Mouse (Mus musculus): Measurements from ENCODE around the gene Lsm11. TPM values are rescaled to one million over a fixed set of nuclear protein-coding genes. Genes with fewer than 3 reads are reported as not detected.

Lsm11 gene
- polyA plus RNA-seq, 1 experiment from 2014 or later, result 3.5 TPM

DNA sequence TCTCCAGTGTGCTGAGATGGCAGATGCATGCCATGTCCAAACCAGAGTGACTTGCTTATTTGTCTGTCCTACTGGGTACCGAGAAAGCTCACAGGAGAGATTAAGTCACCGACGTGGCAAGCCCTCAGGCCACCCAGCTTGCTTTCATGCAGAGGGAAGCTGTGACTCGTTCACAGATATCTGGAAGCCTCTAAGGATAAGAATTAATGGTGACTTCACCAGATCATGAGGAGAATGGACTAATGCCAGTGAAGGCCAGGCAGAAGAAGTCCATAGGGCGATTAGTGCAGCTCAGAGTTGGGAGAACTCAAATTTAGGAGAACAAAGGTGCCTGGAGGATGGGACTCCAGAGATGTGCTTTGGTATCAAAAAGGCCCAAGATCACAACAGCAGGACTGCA lies 17.3 kb downstream of the Lsm11 start:
- Histone ChIP-seq H3K27me3 (ENCODE audit: control insufficient read depth, insufficient read depth, low read length) (no peaks in the 10 kb centered on the region), H3K9ac (ENCODE audit: low read length) (no peak overlapping the region), H3K4me2 (replicated peaks; ENCODE audit: low read depth) (no peak overlapping the region), H3K36me3 (ENCODE audit: control insufficient read depth, insufficient read depth, low read length) (0 out of 2 replicates have a peak, but pooled peaks cover 7% of the 10 kb centered on the region), H3K4me1 (replicated peaks; ENCODE audit: control insufficient read depth, insufficient read depth) (no peaks in the 10 kb centered on the region), H3K9me3 (ENCODE audit: control insufficient read depth, low read length) (no peaks in the 10 kb centered on the region), H3K27ac (replicated peaks) (no peak overlapping the region), H3K4me3 (ENCODE audit: low read depth, low read length) (no peak overlapping the region)
- no peak for ATAC-seq (ENCODE audit: low FRiP score, low TSS enrichment)
- no peak for DNase-seq (ENCODE audit: low spot score)
- TF ChIP-seq EP300 (optimal IDR thresholded peaks at IDR 0.05) (no peak), CTCF (IDR thresholded peaks at IDR 0.05; ENCODE audit: low read depth) (no peak)
- 62% methylated on average over 5 of the region's 5 CpGs for WGBS

DNA sequence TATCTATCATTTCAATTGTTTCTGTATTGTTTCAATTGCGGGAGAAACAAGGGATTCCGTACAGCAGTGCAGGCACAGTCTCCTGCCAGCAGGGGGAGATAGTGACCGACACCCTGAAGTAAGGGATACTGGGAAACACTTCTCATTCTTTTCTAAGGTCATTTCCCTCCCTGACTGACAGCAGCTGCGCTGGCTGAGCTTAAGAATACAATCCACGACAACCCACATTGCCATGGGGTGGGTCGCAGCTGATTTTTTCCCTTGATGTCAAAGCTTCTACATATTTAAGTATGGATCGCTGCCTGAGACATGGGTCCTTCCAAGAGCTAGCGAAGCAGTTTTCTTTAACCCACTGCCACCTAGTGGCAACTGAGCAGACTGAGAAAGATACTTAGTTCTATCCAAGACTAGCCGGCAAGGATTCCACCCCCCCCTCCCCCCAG lies 18.1 kb downstream of the Lsm11 start:
- H3K4me2 ChIP-seq (replicated peaks; ENCODE audit: low read depth), result peak overlapping the region; percentile 58
- no peaks in the 10 kb centered on the region for H3K4me1 ChIP-seq (replicated peaks; ENCODE audit: control insufficient read depth, insufficient read depth)
- DNase-seq (ENCODE audit: low spot score), result peak; percentile 80
- H3K9me3 ChIP-seq (ENCODE audit: control insufficient read depth, low read length), result no peaks in the 10 kb centered on the region
- under 1% methylated on average over 9 of the region's 9 CpGs for WGBS
- peak overlapping the region; percentile 41; the same call in 1 of the 2 replicates for H3K9ac ChIP-seq (ENCODE audit: low read length)
- H3K36me3 ChIP-seq (ENCODE audit: control insufficient read depth, insufficient read depth, low read length), result 0 out of 2 replicates have a peak, but pooled peaks cover 5% of the 10 kb centered on the region
- H3K4me3 ChIP-seq (ENCODE audit: low read depth, low read length), result peak overlapping the region; percentile 41
- H3K27ac ChIP-seq (replicated peaks), result no peak overlapping the region
- TF ChIP-seq EP300 (optimal IDR thresholded peaks at IDR 0.05) (no peak), CTCF (IDR thresholded peaks at IDR 0.05; ENCODE audit: low read depth) (peak; percentile 87)
- no peaks in the 10 kb centered on the region for H3K27me3 ChIP-seq (ENCODE audit: control insufficient read depth, insufficient read depth, low read length)
- peak; percentile 93 for ATAC-seq (ENCODE audit: low FRiP score, low TSS enrichment)

DNA sequence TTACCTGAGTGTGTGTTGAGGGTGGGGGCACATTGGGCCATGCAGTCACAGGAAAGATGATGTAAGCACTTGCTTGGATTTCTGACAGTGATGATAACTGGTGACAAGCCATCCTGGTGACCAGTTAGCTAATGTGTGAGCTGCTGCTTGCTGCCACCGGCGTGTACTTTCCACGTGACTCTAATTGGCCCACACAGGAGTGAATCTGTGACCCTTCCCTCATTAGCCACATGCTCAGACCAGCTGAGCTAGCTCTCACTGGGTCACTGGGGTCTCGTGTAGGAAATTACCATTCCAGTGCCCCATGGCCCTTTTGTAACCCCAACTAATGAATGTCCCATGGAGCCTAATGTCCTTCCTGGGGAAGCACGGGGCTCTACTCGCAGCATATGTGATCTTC lies 19.3 kb downstream of the Lsm11 start:
- Histone ChIP-seq H3K4me1 (replicated peaks; ENCODE audit: control insufficient read depth, insufficient read depth) (no peaks in the 10 kb centered on the region), H3K27ac (replicated peaks) (no peak overlapping the region), H3K36me3 (ENCODE audit: control insufficient read depth, insufficient read depth, low read length) (no peaks in the 10 kb centered on the region), H3K4me2 (replicated peaks; ENCODE audit: low read depth) (no peak overlapping the region), H3K27me3 (ENCODE audit: control insufficient read depth, insufficient read depth, low read length) (no peaks in the 10 kb centered on the region), H3K9ac (ENCODE audit: low read length) (no peak overlapping the region), H3K4me3 (ENCODE audit: low read depth, low read length) (no peak overlapping the region), H3K9me3 (ENCODE audit: control insufficient read depth, low read length) (no peaks in the 10 kb centered on the region)
- ATAC-seq (ENCODE audit: low FRiP score, low TSS enrichment) (no peak), DNase-seq (ENCODE audit: low spot score) (no peak)
- no peak for TF ChIP-seq CTCF (IDR thresholded peaks at IDR 0.05; ENCODE audit: low read depth)
- TF ChIP-seq EP300 (optimal IDR thresholded peaks at IDR 0.05), result no peak
- WGBS, result 66% methylated on average over 6 of the region's 6 CpGs

DNA sequence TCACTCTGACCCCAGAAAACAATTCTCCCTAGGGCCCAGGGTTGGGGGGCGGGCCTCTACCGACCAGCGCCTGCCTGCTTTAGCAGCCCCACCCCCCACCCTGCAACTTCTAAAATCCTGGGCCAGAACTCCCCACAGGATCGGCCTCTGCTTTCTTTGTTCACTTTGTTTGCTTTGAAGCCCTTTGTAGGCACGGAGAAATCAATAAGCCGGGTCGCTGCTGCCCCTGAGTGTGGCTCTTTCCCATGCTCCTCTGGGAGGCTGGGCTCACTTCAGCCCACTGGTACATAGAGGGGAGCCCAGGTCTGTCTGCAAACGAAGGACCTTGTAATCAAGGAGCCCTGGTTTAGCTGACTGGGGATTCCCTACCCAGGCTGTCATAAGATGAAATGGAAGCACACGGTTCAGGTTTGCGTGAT lies 23.2 kb downstream of the Lsm11 start:
- no peak overlapping the region for H3K4me2 ChIP-seq (replicated peaks; ENCODE audit: low read depth)
- 0 out of 2 replicates have a peak overlapping the region, but pooled peaks have one; percentile 18 for H3K9ac ChIP-seq (ENCODE audit: low read length)
- H3K27ac ChIP-seq (replicated peaks), result no peak overlapping the region
- no peak for DNase-seq (ENCODE audit: low spot score)
- H3K9me3 ChIP-seq (ENCODE audit: control insufficient read depth, low read length), result no peaks in the 10 kb centered on the region
- no peak overlapping the region for H3K4me3 ChIP-seq (ENCODE audit: low read depth, low read length)
- no peak for ATAC-seq (ENCODE audit: low FRiP score, low TSS enrichment)
- H3K27me3 ChIP-seq (ENCODE audit: control insufficient read depth, insufficient read depth, low read length), result no peaks in the 10 kb centered on the region
- H3K36me3 ChIP-seq (ENCODE audit: control insufficient read depth, insufficient read depth, low read length), result no peaks in the 10 kb centered on the region
- 17% methylated on average over 10 of the region's 10 CpGs for whole genome bisulfite sequencing
- H3K4me1 ChIP-seq (replicated peaks; ENCODE audit: control insufficient read depth, insufficient read depth), result no peaks in the 10 kb centered on the region
- TF ChIP-seq CTCF (IDR thresholded peaks at IDR 0.05; ENCODE audit: low read depth) (no peak), EP300 (optimal IDR thresholded peaks at IDR 0.05) (no peak)

DNA sequence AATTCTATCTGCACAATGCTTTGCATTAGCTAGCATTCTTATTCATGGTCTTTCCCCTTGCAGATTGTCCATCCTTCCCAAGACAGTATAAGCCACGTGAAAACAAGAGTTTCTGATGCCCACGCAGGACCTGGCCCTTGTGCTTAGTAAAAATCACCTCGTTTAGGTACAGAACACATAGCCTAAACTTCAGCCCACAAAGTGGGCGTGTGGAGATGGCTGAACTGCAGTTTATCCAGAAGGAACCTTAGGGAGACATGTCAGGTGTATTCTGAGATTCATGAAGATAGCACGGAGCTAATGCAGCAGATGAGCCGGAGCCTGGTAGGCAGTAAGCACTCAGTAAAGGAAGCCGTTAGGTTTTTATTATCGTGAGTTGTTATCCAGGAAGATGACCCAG lies 23.7 kb downstream of the Lsm11 start:
- TF ChIP-seq CTCF (IDR thresholded peaks at IDR 0.05; ENCODE audit: low read depth) (no peak), EP300 (optimal IDR thresholded peaks at IDR 0.05) (no peak)
- no peak for DNase-seq (ENCODE audit: low spot score)
- 52% methylated on average over 8 of the region's 8 CpGs for WGBS

DNA sequence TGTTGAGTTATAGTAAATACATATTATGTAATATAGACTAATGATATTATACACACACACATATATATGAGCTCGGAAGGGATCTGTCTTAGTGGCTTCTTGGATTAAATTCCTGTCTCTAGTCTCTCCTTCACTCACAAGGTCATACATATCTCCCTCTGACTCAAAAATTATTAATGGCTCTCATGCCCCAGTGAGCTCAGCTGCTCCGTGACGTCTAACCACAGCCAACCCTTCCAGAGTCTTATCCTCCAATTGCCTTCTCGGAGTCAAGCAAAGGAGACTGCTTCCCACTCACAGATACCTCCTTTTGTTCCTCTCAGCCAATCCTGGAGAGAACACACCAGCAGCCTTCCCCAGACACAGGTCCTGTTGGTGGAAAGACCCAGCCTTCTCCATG lies 25.9 kb downstream of the Lsm11 start:
- H3K36me3 ChIP-seq (ENCODE audit: control insufficient read depth, insufficient read depth, low read length), result no peaks in the 10 kb centered on the region
- H3K4me3 ChIP-seq (ENCODE audit: low read depth, low read length), result no peak overlapping the region
- DNase-seq (ENCODE audit: low spot score) (no peak), ATAC-seq (ENCODE audit: low FRiP score, low TSS enrichment) (no peak)
- no peaks in the 10 kb centered on the region for H3K4me1 ChIP-seq (replicated peaks; ENCODE audit: control insufficient read depth, insufficient read depth)
- H3K4me2 ChIP-seq (replicated peaks; ENCODE audit: low read depth), result no peak overlapping the region
- H3K9ac ChIP-seq (ENCODE audit: low read length), result no peak overlapping the region
- TF ChIP-seq EP300 (optimal IDR thresholded peaks at IDR 0.05) (no peak), CTCF (IDR thresholded peaks at IDR 0.05; ENCODE audit: low read depth) (no peak)
- H3K9me3 ChIP-seq (ENCODE audit: control insufficient read depth, low read length), result no peaks in the 10 kb centered on the region
- H3K27ac ChIP-seq (replicated peaks), result no peak overlapping the region
- 76% methylated on average over 4 of the region's 4 CpGs for WGBS
- H3K27me3 ChIP-seq (ENCODE audit: control insufficient read depth, insufficient read depth, low read length), result no peaks in the 10 kb centered on the region

More for the DNA sequence above, 23.7 kb downstream of the Lsm11 start:
- Histone ChIP-seq H3K36me3 (ENCODE audit: control insufficient read depth, insufficient read depth, low read length) (no peaks in the 10 kb centered on the region), H3K27ac (replicated peaks) (no peak overlapping the region), H3K4me2 (replicated peaks; ENCODE audit: low read depth) (no peak overlapping the region), H3K9ac (ENCODE audit: low read length) (no peak overlapping the region), H3K9me3 (ENCODE audit: control insufficient read depth, low read length) (no peaks in the 10 kb centered on the region), H3K4me3 (ENCODE audit: low read depth, low read length) (no peak overlapping the region), H3K4me1 (replicated peaks; ENCODE audit: control insufficient read depth, insufficient read depth) (no peaks in the 10 kb centered on the region), H3K27me3 (ENCODE audit: control insufficient read depth, insufficient read depth, low read length) (no peaks in the 10 kb centered on the region)
- ATAC-seq (ENCODE audit: low FRiP score, low TSS enrichment), result no peak
